7 mouse cellular contexts compared by ENCODE assay signal in genomic region chr11:20248840-20249239, GRCm38 (mm10). TPM values are rescaled to one million over a fixed set of nuclear protein-coding genes. Genes with fewer than 3 reads are reported as not detected.
DNase-seq lines count a peak whose midpoint lies in the region; ATAC-seq and TF ChIP-seq lines count a peak whose summit lies in the region.

No protein-coding gene starts in this region.

- H3K4me3 ChIP-seq in lung, adult 2 months (replicated peaks; ENCODE audit: extremely low read depth, low read depth, low read length) = peak overlapping the region; percentile 92
- peak overlapping the region; percentile 90 for H3K4me3 ChIP-seq in forebrain, embryonic 11.5 days (ENCODE audit: low read depth, low read length)
- H3K4me3 ChIP-seq in limb, embryonic 13.5 days = peak overlapping the region; percentile 89

- WGBS in lung, adult 2 months = under 1% methylated on average over 39 of the region's 39 CpGs
- under 1% methylated on average over 37 of the region's 39 CpGs for WGBS in forebrain, embryonic 11.5 days
- 0% methylated on average over 37 of the region's 39 CpGs for WGBS in limb, embryonic 13.5 days

- H3K4me2 ChIP-seq in forebrain, embryonic 11.5 days (ENCODE audit: low read depth, low read length, severe bottlenecking) = peak overlapping the region; percentile 64
- peak overlapping the region; percentile 80 for H3K4me2 ChIP-seq in limb, embryonic 13.5 days (replicated peaks)

- H3K27ac ChIP-seq in forebrain, embryonic 11.5 days (ENCODE audit: low read depth, low read length) = peak overlapping the region; percentile 25; the same call in 1 of the 2 replicates
- H3K27ac ChIP-seq in limb, embryonic 13.5 days = peak overlapping the region; percentile 92

- H3K9me3 ChIP-seq in forebrain, embryonic 11.5 days (ENCODE audit: control insufficient read depth, low read length) = no peaks in the 10 kb centered on the region
- H3K9me3 ChIP-seq in limb, embryonic 13.5 days = no peaks in the 10 kb centered on the region

- H3K27me3 ChIP-seq in forebrain, embryonic 11.5 days (ENCODE audit: control insufficient read depth, insufficient read depth, low read length) = no peaks in the 10 kb centered on the region
- H3K27me3 ChIP-seq in limb, embryonic 13.5 days = no peaks in the 10 kb centered on the region

- no peak for TF ChIP-seq POLR2A in lung, adult 2 months (IDR thresholded peaks at IDR 0.05; ENCODE audit: borderline replicate concordance, extremely low read depth, low read depth, low read length)

- no peak for TF ChIP-seq CTCF in lung, adult 2 months (IDR thresholded peaks at IDR 0.05; ENCODE audit: insufficient read depth, low read length)

- no peak for DNase-seq in lung, adult 2 months
- no peak for DNase-seq in lung, postnatal 4 days
- DNase-seq in ZHBTc4 (ENCODE audit: low read depth, low spot score) = peak; percentile 65
- DNase-seq in forebrain, embryonic 11.5 days (ENCODE audit: low spot score) = no peak
- peak; percentile 75 for DNase-seq in naive thymus-derived CD4-positive, alpha-beta T cell, adult 2 months (ENCODE audit: low read depth)
- DNase-seq in cerebellum, adult 8-10 months = no peak

- no peaks in the 10 kb centered on the region for H3K36me3 ChIP-seq in forebrain, embryonic 11.5 days (ENCODE audit: control insufficient read depth, insufficient read depth, low read length)
- peaks cover 12% of the 10 kb centered on the region for H3K36me3 ChIP-seq in limb, embryonic 13.5 days

- H3K4me1 ChIP-seq in lung, adult 2 months (ENCODE audit: control insufficient read depth, insufficient read depth, low read length) = peaks cover 25% of the 10 kb centered on the region
- peaks cover 11% of the 10 kb centered on the region for H3K4me1 ChIP-seq in forebrain, embryonic 11.5 days (replicated peaks; ENCODE audit: control insufficient read depth, insufficient read depth, low read length)
- H3K4me1 ChIP-seq in limb, embryonic 13.5 days = peaks cover 46% of the 10 kb centered on the region

- ATAC-seq in forebrain, embryonic 11.5 days (replicated peaks; ENCODE audit: low FRiP score) = peak; percentile 76
- peak; percentile 65 for ATAC-seq in limb, embryonic 13.5 days (ENCODE audit: low FRiP score, low read depth)

- H3K9ac ChIP-seq in forebrain, embryonic 11.5 days (ENCODE audit: low read length) = peak overlapping the region; percentile 89
- peak overlapping the region; percentile 96 for H3K9ac ChIP-seq in limb, embryonic 13.5 days

RNA-seq across cellular contexts. Expression of gene Cep68, which starts 0.4 kb away (rescaled TPM):
- polyA plus RNA-seq in lung, adult 2 months (2012; rRNA removed) = 19.5 and 21.0 TPM in 2 replicates
- 41.0 and 41.1 TPM in 2 replicates for polyA plus RNA-seq in forebrain, embryonic 11.5 days (2014; fragmentation: Nextera tagmentation; extraction: Ambion mirVana)
- 33.3 and 36.8 TPM in 2 replicates for polyA plus RNA-seq in limb, embryonic 13.5 days (2015; fragmentation: Nextera tagmentation; extraction: Ambion mirVana)

RNA-seq across cellular contexts. Expression of gene Rab1a, which starts 47.6 kb away (rescaled TPM):
- 49.9 and 69.8 TPM in 2 replicates for polyA plus RNA-seq in lung, adult 2 months (2012; rRNA removed)
- 227 and 242 TPM in 2 replicates for polyA plus RNA-seq in forebrain, embryonic 11.5 days (2014; fragmentation: Nextera tagmentation; extraction: Ambion mirVana)
- polyA plus RNA-seq in limb, embryonic 13.5 days (2015; fragmentation: Nextera tagmentation; extraction: Ambion mirVana) = 268 TPM in 2 replicates

Comparison
In these comparisons a context has a peak if more than half of its experiments do, and no peak if none do; other contexts are left out.
1. DNase-seq: peak in ZHBTc4 (single experiment) and naive thymus-derived CD4-positive, alpha-beta T cell, adult 2 months (single experiment); none in lung, adult 2 months (single experiment), lung, postnatal 4 days (0 of 2), forebrain, embryonic 11.5 days (single experiment) and cerebellum, adult 8-10 months (single experiment).
2. Peak in every context shown above with its lines, with median percentiles within 50 percentile points of each other: H3K4me3 ChIP-seq.